Mouse (Mus musculus): ENCODE measurements at regions not wholly inside any gene's neighbourhood (a gene's known extent, or its start where the extent isn't known, plus 50 kb on each side); places are given as distances from the start of the nearest gene placed in this dataset.

DNA sequence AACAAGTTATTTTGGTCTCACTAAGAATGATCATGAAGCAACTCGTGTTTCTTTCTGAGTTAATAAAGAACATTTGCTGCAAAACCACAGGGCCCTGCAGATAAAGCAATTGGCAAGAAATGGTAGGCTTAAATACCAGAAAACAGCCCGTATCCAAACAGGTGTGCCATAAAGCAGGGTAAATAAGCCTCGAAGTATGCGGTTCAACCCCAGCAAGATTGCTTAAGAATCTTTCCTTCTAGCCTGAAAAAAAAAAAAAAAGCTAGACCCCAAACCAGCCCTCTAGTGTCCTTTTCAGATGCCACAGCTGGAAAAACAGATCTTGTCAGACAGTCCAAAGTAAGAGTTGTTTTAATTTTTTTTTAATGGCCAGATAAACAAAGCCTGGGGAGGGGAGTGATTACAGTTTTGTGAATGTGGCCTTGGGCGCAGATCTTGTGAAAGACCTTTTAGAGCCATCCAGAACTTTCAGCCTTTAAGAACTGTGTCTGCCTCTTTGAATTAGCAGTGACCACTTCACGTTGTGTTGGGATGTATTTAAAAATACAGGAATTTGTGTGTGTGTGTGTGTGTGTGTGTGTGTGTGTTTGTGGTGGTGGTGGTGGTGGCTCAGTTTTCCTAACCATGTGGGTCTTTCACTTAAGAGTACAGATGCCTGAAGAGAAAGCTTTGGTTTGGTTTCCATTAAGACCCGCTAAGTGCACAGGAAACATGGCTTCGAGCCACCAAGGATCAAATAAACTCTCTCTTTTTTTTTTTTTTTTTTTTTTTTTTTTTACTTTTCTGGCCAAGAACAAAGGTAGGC lies 116.3 kb upstream of the Maf start:
- 73% methylated on average over 8 of the region's 8 CpGs for WGBS
- no peak overlapping the region for H3K4me2 ChIP-seq (ENCODE audit: low read depth, low read length)
- H3K9ac ChIP-seq (replicated peaks; ENCODE audit: low read depth, low read length) = no peak overlapping the region
- DNase-seq (ENCODE audit: low spot score) (no peak), ATAC-seq (ENCODE audit: insufficient read depth, low read depth) (no peak)
- no peaks in the 10 kb centered on the region for H3K27me3 ChIP-seq (ENCODE audit: control insufficient read depth, insufficient read depth, low read length)
- no peak overlapping the region for H3K4me3 ChIP-seq (ENCODE audit: low read depth, low read length)
- no peaks in the 10 kb centered on the region for H3K36me3 ChIP-seq (replicated peaks; ENCODE audit: control insufficient read depth, insufficient read depth, low read length)
- no peaks in the 10 kb centered on the region for H3K9me3 ChIP-seq (replicated peaks; ENCODE audit: control insufficient read depth, low read length)
- TF ChIP-seq EP300 (IDR thresholded peaks at IDR 0.05; ENCODE audit: low read depth) (no peak), CTCF (IDR thresholded peaks at IDR 0.05; ENCODE audit: low read depth) (no peak)
- H3K27ac ChIP-seq (ENCODE audit: low read depth) = no peak overlapping the region
- H3K4me1 ChIP-seq (ENCODE audit: control insufficient read depth, insufficient read depth) = no peaks in the 10 kb centered on the region; the same call in 1 of the 2 replicates

DNA sequence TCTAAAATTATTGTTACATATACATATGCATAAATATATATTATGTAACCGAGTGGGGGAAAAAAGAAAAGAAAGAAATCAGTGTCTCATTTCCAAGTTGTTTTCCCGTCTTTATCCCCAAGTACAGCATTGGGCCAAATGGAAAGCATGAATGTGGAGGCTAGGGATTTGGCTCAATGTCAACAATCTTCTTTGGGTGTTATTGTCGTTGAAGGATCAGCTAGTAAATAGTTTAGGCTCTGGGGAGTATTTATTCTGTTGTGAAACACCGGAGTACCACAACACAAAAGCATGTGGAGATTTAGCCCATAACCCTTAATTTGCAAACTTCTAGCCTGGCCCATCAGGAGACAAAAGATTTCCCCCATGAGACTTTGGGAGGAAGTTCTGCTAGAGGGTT lies 105.8 kb upstream of the Maf start:
- H3K4me2 ChIP-seq (ENCODE audit: low read depth, low read length) = no peak overlapping the region
- no peaks in the 10 kb centered on the region for H3K4me1 ChIP-seq (ENCODE audit: control insufficient read depth, insufficient read depth)
- no peaks in the 10 kb centered on the region for H3K27me3 ChIP-seq (ENCODE audit: control insufficient read depth, insufficient read depth, low read length)
- ATAC-seq (ENCODE audit: insufficient read depth, low read depth) (no peak), DNase-seq (ENCODE audit: low spot score) (no peak)
- H3K9me3 ChIP-seq (replicated peaks; ENCODE audit: control insufficient read depth, low read length) = no peaks in the 10 kb centered on the region
- 64% methylated on average over 4 of the region's 4 CpGs for WGBS
- H3K9ac ChIP-seq (replicated peaks; ENCODE audit: low read depth, low read length) = no peak overlapping the region
- TF ChIP-seq EP300 (IDR thresholded peaks at IDR 0.05; ENCODE audit: low read depth) (no peak), CTCF (IDR thresholded peaks at IDR 0.05; ENCODE audit: low read depth) (no peak)
- H3K4me3 ChIP-seq (ENCODE audit: low read depth, low read length) = no peak overlapping the region
- H3K36me3 ChIP-seq (replicated peaks; ENCODE audit: control insufficient read depth, insufficient read depth, low read length) = no peaks in the 10 kb centered on the region
- no peak overlapping the region for H3K27ac ChIP-seq (ENCODE audit: low read depth)

DNA sequence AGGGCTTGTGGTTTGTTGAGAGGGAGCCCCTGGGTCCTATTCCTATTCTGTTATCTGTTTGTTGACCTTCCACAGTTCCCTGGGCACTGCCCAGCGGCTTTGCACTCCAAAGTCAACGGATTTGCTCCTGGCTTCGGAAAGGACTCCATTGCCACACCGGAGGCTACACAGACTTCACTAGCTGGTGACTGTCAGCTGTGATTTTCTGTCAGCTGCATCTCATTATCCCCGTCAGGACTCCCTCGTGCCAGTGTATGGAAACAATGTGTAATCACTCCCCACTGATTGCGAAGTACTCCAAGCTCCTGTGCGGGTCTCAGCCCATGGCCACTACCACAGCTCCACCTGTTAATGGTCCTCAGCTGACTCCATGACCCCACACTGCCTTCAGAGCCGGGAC lies 99.0 kb upstream of the Maf start:
- Histone ChIP-seq H3K9me3 (replicated peaks; ENCODE audit: control insufficient read depth, low read length) (no peaks in the 10 kb centered on the region), H3K4me2 (ENCODE audit: low read depth, low read length) (no peak overlapping the region), H3K36me3 (replicated peaks; ENCODE audit: control insufficient read depth, insufficient read depth, low read length) (no peaks in the 10 kb centered on the region), H3K4me1 (ENCODE audit: control insufficient read depth, insufficient read depth) (no peaks in the 10 kb centered on the region), H3K4me3 (ENCODE audit: low read depth, low read length) (no peak overlapping the region), H3K27ac (ENCODE audit: low read depth) (no peak overlapping the region), H3K27me3 (ENCODE audit: control insufficient read depth, insufficient read depth, low read length) (no peaks in the 10 kb centered on the region), H3K9ac (replicated peaks; ENCODE audit: low read depth, low read length) (no peak overlapping the region)
- TF ChIP-seq EP300 (IDR thresholded peaks at IDR 0.05; ENCODE audit: low read depth) (no peak), CTCF (IDR thresholded peaks at IDR 0.05; ENCODE audit: low read depth) (no peak)
- 19% methylated on average over 9 of the region's 9 CpGs for WGBS
- ATAC-seq (ENCODE audit: insufficient read depth, low read depth) = no peak
- no peak for DNase-seq (ENCODE audit: low spot score)

DNA sequence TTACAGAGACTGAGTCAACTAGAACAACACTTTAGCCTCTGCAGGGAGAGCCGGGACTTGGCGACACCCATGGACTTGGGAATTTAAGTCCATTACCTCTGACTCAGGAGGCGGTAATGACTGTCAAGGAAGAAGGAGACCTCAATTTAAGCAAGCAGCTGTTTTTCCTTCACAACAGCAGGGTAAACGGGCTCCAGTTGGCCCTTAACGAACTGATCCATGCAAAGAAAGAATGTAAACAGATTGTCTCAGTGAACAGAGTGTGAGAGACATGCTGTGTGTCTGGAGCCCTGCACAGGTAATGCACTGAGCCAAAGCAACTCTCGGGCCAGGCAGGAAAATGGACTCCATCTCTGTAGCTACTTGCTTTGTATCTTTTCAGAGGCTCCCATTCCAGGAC lies 98.5 kb upstream of the Maf start:
- Histone ChIP-seq H3K9me3 (replicated peaks; ENCODE audit: control insufficient read depth, low read length) (no peaks in the 10 kb centered on the region), H3K4me1 (ENCODE audit: control insufficient read depth, insufficient read depth) (no peaks in the 10 kb centered on the region), H3K27me3 (ENCODE audit: control insufficient read depth, insufficient read depth, low read length) (no peaks in the 10 kb centered on the region), H3K36me3 (replicated peaks; ENCODE audit: control insufficient read depth, insufficient read depth, low read length) (no peaks in the 10 kb centered on the region), H3K9ac (replicated peaks; ENCODE audit: low read depth, low read length) (no peak overlapping the region), H3K4me2 (ENCODE audit: low read depth, low read length) (no peak overlapping the region), H3K27ac (ENCODE audit: low read depth) (no peak overlapping the region), H3K4me3 (ENCODE audit: low read depth, low read length) (no peak overlapping the region)
- ATAC-seq (ENCODE audit: insufficient read depth, low read depth) (no peak), DNase-seq (ENCODE audit: low spot score) (no peak)
- TF ChIP-seq EP300 (IDR thresholded peaks at IDR 0.05; ENCODE audit: low read depth) (no peak), CTCF (IDR thresholded peaks at IDR 0.05; ENCODE audit: low read depth) (no peak)
- WGBS = 62% methylated on average over 6 of the region's 6 CpGs

GRCm38 (mm10) chr8:115793587-115793986 lies 86.0 kb upstream of the Maf start:
- no peaks in the 10 kb centered on the region for H3K27me3 ChIP-seq (ENCODE audit: control insufficient read depth, insufficient read depth, low read length)
- 61% methylated on average over 1 of the region's 1 CpGs for WGBS
- H3K9me3 ChIP-seq (replicated peaks; ENCODE audit: control insufficient read depth, low read length) = no peaks in the 10 kb centered on the region
- no peak overlapping the region for H3K9ac ChIP-seq (replicated peaks; ENCODE audit: low read depth, low read length)
- H3K36me3 ChIP-seq (replicated peaks; ENCODE audit: control insufficient read depth, insufficient read depth, low read length) = no peaks in the 10 kb centered on the region
- DNase-seq (ENCODE audit: low spot score) (no peak), ATAC-seq (ENCODE audit: insufficient read depth, low read depth) (no peak)
- TF ChIP-seq EP300 (IDR thresholded peaks at IDR 0.05; ENCODE audit: low read depth) (no peak), CTCF (IDR thresholded peaks at IDR 0.05; ENCODE audit: low read depth) (no peak)
- H3K4me2 ChIP-seq (ENCODE audit: low read depth, low read length) = no peak overlapping the region
- no peak overlapping the region for H3K4me3 ChIP-seq (ENCODE audit: low read depth, low read length)
- H3K4me1 ChIP-seq (ENCODE audit: control insufficient read depth, insufficient read depth) = no peaks in the 10 kb centered on the region
- H3K27ac ChIP-seq (ENCODE audit: low read depth) = no peak overlapping the region

DNA sequence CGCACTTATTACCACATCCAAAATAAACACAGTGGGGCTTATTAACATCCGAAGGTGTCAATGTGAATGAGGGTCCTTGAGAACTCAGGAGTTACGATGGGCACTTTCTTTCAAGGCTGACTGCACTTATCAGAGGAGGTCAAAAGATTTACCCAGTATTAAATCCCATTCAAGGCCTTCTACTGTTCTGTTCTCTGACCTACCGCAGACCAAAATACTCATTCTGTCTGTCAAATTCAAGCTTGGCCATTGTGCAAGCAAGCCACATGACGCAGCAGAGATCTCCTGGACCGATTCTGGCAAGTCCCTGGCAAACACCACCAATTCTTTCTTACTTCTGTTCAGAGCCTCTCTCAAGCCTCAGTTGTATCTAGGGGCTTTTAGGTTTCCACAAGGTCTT lies 80.8 kb upstream of the Maf start:
- no peak overlapping the region for H3K9ac ChIP-seq (replicated peaks; ENCODE audit: low read depth, low read length)
- no peak for TF ChIP-seq CTCF (IDR thresholded peaks at IDR 0.05; ENCODE audit: low read depth)
- H3K27me3 ChIP-seq (ENCODE audit: control insufficient read depth, insufficient read depth, low read length) = no peaks in the 10 kb centered on the region
- H3K4me2 ChIP-seq (ENCODE audit: low read depth, low read length) = no peak overlapping the region
- no peak overlapping the region for H3K27ac ChIP-seq (ENCODE audit: low read depth)
- no peaks in the 10 kb centered on the region for H3K4me1 ChIP-seq (ENCODE audit: control insufficient read depth, insufficient read depth)
- no peaks in the 10 kb centered on the region for H3K36me3 ChIP-seq (replicated peaks; ENCODE audit: control insufficient read depth, insufficient read depth, low read length)
- whole genome bisulfite sequencing = 75% methylated on average over 6 of the region's 6 CpGs
- H3K4me3 ChIP-seq (ENCODE audit: low read depth, low read length) = no peak overlapping the region
- H3K9me3 ChIP-seq (replicated peaks; ENCODE audit: control insufficient read depth, low read length) = no peaks in the 10 kb centered on the region
- ATAC-seq (ENCODE audit: insufficient read depth, low read depth) (no peak), DNase-seq (ENCODE audit: low spot score) (no peak)
